Mouse (Mus musculus) neural tube, embryonic 11.5 days (tissue): Measurements from ENCODE around the gene Raver1. TPM values are rescaled to one million over a fixed set of nuclear protein-coding genes. Genes with fewer than 3 reads are reported as not detected.

Source experiments
- ATAC-seq: fragments of 200-750 bp; cut with Nextera tagmentation; 2 replicates; pipeline ENCODE4 v1.8.0; 2017; ENCODE audit warnings: moderate number of reproducible peaks, mild to moderate bottlenecking, moderate TSS enrichment, moderate library complexity; ENCODE audit not compliant: insufficient read depth, low FRiP score, low TSS enrichment
- DNase-seq: peaks from one replicate; pipeline ENCODE4 v3.0.0-alpha.2; 2015; ENCODE audit warnings: low spot score
- H3K27ac ChIP-seq: fragments of 300-500 bp; sonication (generic); 2 replicates; pipeline ENCODE4 v1.5.1; 2014; ENCODE audit warnings: low read depth, mild to moderate bottlenecking, low read length
- H3K27me3 ChIP-seq: fragments of 300-500 bp; sonication (generic); 2 replicates; pipeline ENCODE4 v1.6.1; 2014; ENCODE audit warnings: mild to moderate bottlenecking, low read length, mixed read lengths; ENCODE audit not compliant: control insufficient read depth, insufficient read depth
- H3K36me3 ChIP-seq: fragments of 300-500 bp; sonication (generic); 2 replicates; pipeline ENCODE4 v1.6.1; 2014; ENCODE audit warnings: mild to moderate bottlenecking, low read length, moderate library complexity, mixed read lengths; ENCODE audit not compliant: control insufficient read depth, insufficient read depth
- H3K4me1 ChIP-seq: fragments of 300-500 bp; sonication (generic); 2 replicates; pipeline ENCODE4 v1.6.1; 2014; ENCODE audit warnings: low read length, mixed read lengths; ENCODE audit not compliant: control insufficient read depth, insufficient read depth
- H3K4me2 ChIP-seq: fragments of 300-500 bp; sonication (generic); 2 replicates; pipeline ENCODE4 v1.6.1; 2014; ENCODE audit warnings: low read depth, mild to moderate bottlenecking, moderate library complexity
- H3K4me3 ChIP-seq: fragments of 300-500 bp; sonication (generic); 2 replicates; pipeline ENCODE4 v1.5.1; 2014; ENCODE audit warnings: low read depth, low read length
- H3K9ac ChIP-seq: fragments of 300-500 bp; sonication (generic); 2 replicates; pipeline ENCODE4 v1.6.1; 2014; ENCODE audit warnings: mild to moderate bottlenecking, low read length
- H3K9me3 ChIP-seq: fragments of 300-500 bp; sonication (generic); 2 replicates; pipeline ENCODE4 v1.6.1; 2016; ENCODE audit warnings: low read length; ENCODE audit not compliant: control insufficient read depth
- WGBS: fragments of 180-500 bp; shearing (Covaris S2); extraction: QIAGEN DNeasy Blood & Tissue Kit; methylation state at CpG from one replicate; pipeline ENCODE4 v1.1.7; 2014; 5-methylcytosine and 5-hydroxymethylcytosine counted together
- polyA plus RNA-seq: library from polyadenylated mRNA; unstranded; fragments of >200 nt; fragmentation: Nextera tagmentation; extraction: Ambion mirVana; gene quantifications from 2 replicates; pipeline ENCODE4 v1.2.1, GENCODE M21; 2014

The Raver1 gene
- polyA plus RNA-seq, 1 experiment from 2014 or later = 90.7 TPM

DNA sequence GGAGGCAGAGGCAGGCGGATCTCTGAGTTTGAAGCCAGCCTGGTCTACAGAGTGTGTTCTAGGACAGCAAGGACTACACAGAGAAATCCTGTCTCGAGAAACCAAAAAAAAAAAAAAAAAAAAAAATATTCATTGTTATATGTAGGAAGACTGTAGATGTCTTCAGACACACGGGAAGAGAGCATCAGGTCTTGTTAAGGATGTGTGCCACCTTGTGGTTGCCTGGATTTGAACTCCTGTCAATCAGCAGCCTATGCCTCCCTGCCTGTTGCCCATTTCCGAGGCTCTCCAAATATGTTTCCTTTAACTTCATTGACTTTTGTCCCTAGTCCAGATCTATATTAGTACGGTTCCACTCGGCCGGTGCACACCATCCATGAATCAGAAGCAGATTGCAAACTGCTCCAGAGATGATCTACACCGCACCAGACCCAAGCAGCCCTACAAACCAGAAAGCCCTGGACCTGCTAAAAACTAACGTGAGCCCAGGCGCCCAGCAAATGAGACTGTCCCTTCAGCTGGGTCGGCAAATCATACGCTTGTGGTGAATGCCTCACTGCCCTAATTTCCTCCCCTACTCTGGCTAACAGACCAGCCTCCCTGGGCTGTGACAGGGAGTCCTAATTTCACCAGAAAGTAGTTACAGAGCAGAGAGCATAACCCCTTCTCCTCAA lies 40.4 kb upstream of the Raver1 start:
- Histone ChIP-seq H3K36me3 (no peaks in the 10 kb centered on the region), H3K27ac (no peak overlapping the region), H3K4me1 (0 out of 2 replicates have a peak, but pooled peaks cover 2% of the 10 kb centered on the region), H3K9me3 (no peaks in the 10 kb centered on the region), H3K27me3 (no peaks in the 10 kb centered on the region), H3K9ac (no peak overlapping the region), H3K4me3 (no peak overlapping the region), H3K4me2 (no peak overlapping the region)
- DNase-seq (no peak), ATAC-seq (no peak)
- 84% methylated on average over 12 of the region's 12 CpGs for WGBS

DNA sequence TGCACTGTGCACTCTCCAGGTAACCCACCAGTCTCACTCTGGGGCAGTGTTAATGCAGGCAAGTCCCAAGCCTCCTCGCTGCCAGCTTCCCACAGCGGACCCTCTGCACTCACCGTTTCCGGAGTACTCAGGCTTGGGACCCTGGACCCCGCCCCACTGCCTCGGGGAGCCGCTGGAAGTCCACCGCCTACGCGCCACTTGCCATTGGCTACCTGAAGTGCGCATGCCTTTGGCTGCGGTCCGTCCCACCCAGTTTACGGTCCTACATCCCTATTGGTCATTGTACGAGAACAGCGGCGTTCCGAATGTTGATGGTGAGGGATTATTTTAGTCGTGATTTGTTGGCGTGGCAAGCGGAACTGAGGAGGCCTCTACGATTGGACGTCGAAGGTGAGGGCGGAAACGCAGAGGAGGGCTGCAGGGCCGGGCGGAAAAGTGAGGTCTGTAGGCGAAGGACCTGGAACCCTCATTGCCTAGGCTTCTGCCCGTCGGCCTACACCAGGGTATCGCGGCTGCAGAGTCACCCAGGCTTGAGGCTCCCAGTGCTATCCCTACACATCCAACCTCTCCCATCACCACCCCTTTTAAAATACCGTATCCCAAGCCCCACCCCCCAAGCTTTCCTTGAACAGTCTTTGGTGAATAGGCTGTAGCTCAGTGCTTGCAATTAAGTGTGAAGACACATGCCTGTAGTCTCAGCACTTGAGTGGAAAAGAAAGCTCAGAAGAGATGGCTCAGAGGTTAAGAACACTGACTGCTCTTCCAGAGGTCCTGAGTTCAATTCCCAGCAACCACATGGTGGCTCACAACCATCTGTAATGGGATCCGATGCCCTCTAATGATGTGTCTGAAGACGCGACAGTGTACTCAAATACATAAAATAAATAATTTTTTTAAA lies 39.5 kb upstream of the Raver1 start, which contains the start of gene Tyk2:
Gene Tyk2, minus strand, starts transcription at position 185 of the 898 bp plus-strand sequence.
- DNase-seq (peak; percentile 94), ATAC-seq (peak; percentile 98)
- Histone ChIP-seq H3K27ac (0 out of 2 replicates have a peak within 1 kb of the TSS, but pooled peaks have one; percentile 1), H3K36me3 (no peaks in the 10 kb centered on the region), H3K9me3 (no peaks in the 10 kb centered on the region), H3K4me3 (peak within 1 kb of the TSS; percentile 53), H3K27me3 (no peaks in the 10 kb centered on the region), H3K4me2 (peak within 1 kb of the TSS; percentile 66), H3K4me1 (0 out of 2 replicates have a peak, but pooled peaks cover 2% of the 10 kb centered on the region), H3K9ac (peak within 1 kb of the TSS; percentile 59)
- WGBS = 6% methylated on average over 37 of the region's 37 CpGs

GRCm38 (mm10) chr9:21126259-21126627 lies 34.4 kb upstream of the Raver1 start:
- no peak overlapping the region for H3K27ac ChIP-seq
- 0 out of 2 replicates have a peak, but pooled peaks cover 2% of the 10 kb centered on the region for H3K4me1 ChIP-seq
- no peak overlapping the region for H3K9ac ChIP-seq
- H3K27me3 ChIP-seq = no peaks in the 10 kb centered on the region
- WGBS = 87% methylated on average over 2 of the region's 2 CpGs
- DNase-seq = no peak
- H3K9me3 ChIP-seq = no peaks in the 10 kb centered on the region
- H3K4me2 ChIP-seq = no peak overlapping the region
- H3K36me3 ChIP-seq = no peaks in the 10 kb centered on the region
- no peak overlapping the region for H3K4me3 ChIP-seq
- no peak for ATAC-seq

- no peaks in the 10 kb centered on the region for H3K27me3 ChIP-seq
- DNase-seq (no peak), ATAC-seq (no peak)
- no peak overlapping the region for H3K4me3 ChIP-seq
- H3K4me1 ChIP-seq = 0 out of 2 replicates have a peak, but pooled peaks cover 2% of the 10 kb centered on the region
- H3K36me3 ChIP-seq = no peaks in the 10 kb centered on the region
- WGBS = 86% methylated on average over 9 of the region's 9 CpGs
- H3K4me2 ChIP-seq = no peak overlapping the region
- no peak overlapping the region for H3K27ac ChIP-seq
- no peaks in the 10 kb centered on the region for H3K9me3 ChIP-seq
- no peak overlapping the region for H3K9ac ChIP-seq
These were observed 33.9 kb upstream of the Raver1 start for GRCm38 (mm10) chr9:21125502-21126258.

DNA sequence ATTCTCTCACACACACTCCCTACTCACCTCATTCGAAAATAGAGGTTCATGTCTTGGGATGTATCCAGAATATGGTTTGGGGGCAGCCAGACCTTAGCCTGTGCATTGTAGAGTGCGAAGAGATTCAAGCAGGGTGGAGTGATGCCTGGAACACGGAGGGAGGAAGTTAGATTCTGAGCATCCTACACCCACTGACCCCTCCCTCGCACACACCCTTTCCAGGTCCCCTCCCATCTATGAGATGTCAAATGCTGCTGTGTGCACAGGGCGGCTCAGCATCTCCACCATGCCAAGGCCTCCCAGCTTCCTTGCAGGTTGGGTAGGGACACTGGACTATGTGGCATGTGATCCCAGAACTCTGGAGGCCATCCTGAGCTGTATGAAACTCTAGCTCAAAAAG lies 33.0 kb upstream of the Raver1 start:
- no peaks in the 10 kb centered on the region for H3K4me1 ChIP-seq
- DNase-seq (no peak), ATAC-seq (no peak)
- H3K9me3 ChIP-seq = no peaks in the 10 kb centered on the region
- no peaks in the 10 kb centered on the region for H3K27me3 ChIP-seq
- WGBS = 81% methylated on average over 5 of the region's 5 CpGs
- H3K9ac ChIP-seq = no peak overlapping the region
- H3K27ac ChIP-seq = no peak overlapping the region
- no peak overlapping the region for H3K4me3 ChIP-seq
- no peaks in the 10 kb centered on the region for H3K36me3 ChIP-seq
- no peak overlapping the region for H3K4me2 ChIP-seq

- no peak overlapping the region for H3K9ac ChIP-seq
- no peak for DNase-seq
These were observed 29.7 kb upstream of the Raver1 start for GRCm38 (mm10) chr9:21121483-21121882.

DNA sequence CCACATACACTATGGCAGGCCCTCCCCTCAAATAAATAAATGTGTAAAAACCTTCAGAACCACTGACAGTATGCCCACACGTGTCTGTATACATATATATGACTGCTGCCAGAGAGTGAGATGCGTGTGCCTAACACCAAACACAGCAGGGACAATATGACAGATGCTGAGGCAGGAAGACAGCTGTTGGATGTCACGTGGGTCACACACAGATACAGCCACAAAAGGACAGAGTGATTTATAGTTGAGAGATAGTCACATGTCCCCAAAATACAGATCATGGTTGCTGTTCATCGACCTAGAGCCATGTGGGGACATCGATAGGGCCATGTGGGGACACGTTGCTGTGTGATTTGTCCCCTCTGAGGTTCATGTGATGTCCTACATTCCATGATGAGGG lies 25.3 kb upstream of the Raver1 start:
- H3K9me3 ChIP-seq = no peaks in the 10 kb centered on the region
- DNase-seq = no peak
- no peaks in the 10 kb centered on the region for H3K36me3 ChIP-seq
- ATAC-seq = no peak
- 77% methylated on average over 6 of the region's 6 CpGs for WGBS
- H3K9ac ChIP-seq = no peak overlapping the region
- H3K4me3 ChIP-seq = no peak overlapping the region
- no peak overlapping the region for H3K4me2 ChIP-seq
- H3K27ac ChIP-seq = no peak overlapping the region
- no peaks in the 10 kb centered on the region for H3K4me1 ChIP-seq
- H3K27me3 ChIP-seq = no peaks in the 10 kb centered on the region

More at GRCm38 (mm10) chr9:21121483-21121882, 29.7 kb upstream of the Raver1 start:
- Histone ChIP-seq H3K4me3 (no peak overlapping the region), H3K27ac (no peak overlapping the region), H3K4me1 (no peaks in the 10 kb centered on the region), H3K9me3 (no peaks in the 10 kb centered on the region), H3K4me2 (no peak overlapping the region), H3K36me3 (no peaks in the 10 kb centered on the region), H3K27me3 (no peaks in the 10 kb centered on the region)
- 91% methylated on average over 16 of the region's 16 CpGs for WGBS
- no peak for ATAC-seq

GRCm38 (mm10) chr9:21115105-21115504 lies 23.3 kb upstream of the Raver1 start:
- H3K27ac ChIP-seq = no peak overlapping the region
- no peaks in the 10 kb centered on the region for H3K9me3 ChIP-seq
- H3K4me1 ChIP-seq = no peaks in the 10 kb centered on the region
- no peaks in the 10 kb centered on the region for H3K27me3 ChIP-seq
- DNase-seq = no peak
- no peak overlapping the region for H3K4me2 ChIP-seq
- H3K9ac ChIP-seq = no peak overlapping the region
- WGBS = 93% methylated on average over 8 of the region's 8 CpGs
- no peak for ATAC-seq
- H3K36me3 ChIP-seq = no peaks in the 10 kb centered on the region
- no peak overlapping the region for H3K4me3 ChIP-seq
